Mouse (Mus musculus): Measurements from ENCODE around the gene Ric8a.

Ric8a gene

GRCm38 (mm10) chr7:140856785-140857549 lies at the start of gene Ric8a:
Gene Ric8a (plus strand): TSS chr7:140856957.
- DNase-seq (ENCODE audit: low spot score) = peak; percentile 81

GRCm38 (mm10) chr7:140810496-140810895 lies 46.3 kb upstream of the Ric8a start:
- no peak for DNase-seq (ENCODE audit: low spot score)

- no peak for DNase-seq (ENCODE audit: low spot score)
These were observed 45.0 kb upstream of the Ric8a start for GRCm38 (mm10) chr7:140811714-140812113.

GRCm38 (mm10) chr7:140812850-140813249 lies 43.9 kb upstream of the Ric8a start:
- DNase-seq (ENCODE audit: low spot score) = no peak

- DNase-seq (ENCODE audit: low spot score) = no peak
These were observed 36.6 kb upstream of the Ric8a start for GRCm38 (mm10) chr7:140820173-140820572.

- no peak for DNase-seq (ENCODE audit: low spot score)
These were observed 35.5 kb upstream of the Ric8a start for GRCm38 (mm10) chr7:140821305-140821652.

- peak; percentile 67 for DNase-seq (ENCODE audit: low spot score)
These were observed 35.0 kb upstream of the Ric8a start, which contains the start of gene Zfp941 for GRCm38 (mm10) chr7:140821653-140822329. Gene Zfp941 (minus strand): TSS chr7:140822178.

- no peak for DNase-seq (ENCODE audit: low spot score)
These were observed 34.0 kb upstream of the Ric8a start for GRCm38 (mm10) chr7:140822731-140823130.

- DNase-seq (ENCODE audit: low spot score) = peak; percentile 66
These were observed 28.4 kb upstream of the Ric8a start for GRCm38 (mm10) chr7:140828171-140828881.

GRCm38 (mm10) chr7:140831447-140831846 lies 25.3 kb upstream of the Ric8a start:
- DNase-seq (ENCODE audit: low spot score) = no peak

GRCm38 (mm10) chr7:140833341-140833740 lies 23.4 kb upstream of the Ric8a start:
- DNase-seq (ENCODE audit: low spot score) = no peak

GRCm38 (mm10) chr7:140834968-140835757 lies 21.6 kb upstream of the Ric8a start, which contains the start of gene Urah:
Gene Urah (plus strand): TSS chr7:140835018.
- no peak for DNase-seq (ENCODE audit: low spot score)

GRCm38 (mm10) chr7:140835758-140836087 lies 21.0 kb upstream of the Ric8a start:
- no peak for DNase-seq (ENCODE audit: low spot score)

- DNase-seq (ENCODE audit: low spot score) = no peak
These were observed 20.3 kb upstream of the Ric8a start for GRCm38 (mm10) chr7:140836243-140837115.

GRCm38 (mm10) chr7:140839556-140839955 lies 17.2 kb upstream of the Ric8a start:
- no peak for DNase-seq (ENCODE audit: low spot score)

GRCm38 (mm10) chr7:140840750-140841735 lies 15.7 kb upstream of the Ric8a start:
- no peak for DNase-seq (ENCODE audit: low spot score)

GRCm38 (mm10) chr7:140843806-140844205 lies 13.0 kb upstream of the Ric8a start:
- DNase-seq (ENCODE audit: low spot score) = no peak

- DNase-seq (ENCODE audit: low spot score) = peak; percentile 59
These were observed 11.7 kb upstream of the Ric8a start, which contains the start of gene Scgb1c1 for GRCm38 (mm10) chr7:140844905-140845665. Gene Scgb1c1 (plus strand): TSS chr7:140845547.

- DNase-seq (ENCODE audit: low spot score) = no peak
These were observed 11.1 kb upstream of the Ric8a start for GRCm38 (mm10) chr7:140845683-140846082.
